Mouse (Mus musculus) liver, embryonic 11.5 days (tissue): ENCODE results near the gene Gucy2g. TPM values are rescaled to one million over a fixed set of nuclear protein-coding genes. Genes with fewer than 3 reads are reported as not detected.
A peak's percentile ranks its signal among the peaks of the same experiment; 100 is the strongest.

Source experiments
- ATAC-seq: fragments of 200-750 bp; cut with Nextera tagmentation; replicated peaks from 2 replicates; pipeline ENCODE4 v1.8.0; 2017; ENCODE audit warnings: moderate number of reproducible peaks, mild to moderate bottlenecking, moderate TSS enrichment, moderate library complexity; ENCODE audit not compliant: low FRiP score
- DNase-seq: peaks from one replicate; pipeline ENCODE4 v3.0.0-alpha.2; 2017; ENCODE audit warnings: low spot score
- H3K27ac ChIP-seq: fragments of 300-500 bp; sonication (generic); 2 replicates; pipeline ENCODE4 v1.5.1; 2014; ENCODE audit warnings: mild to moderate bottlenecking, low read depth, low read length, control low read depth
- H3K27me3 ChIP-seq: fragments of 300-500 bp; sonication (generic); replicated peaks from 2 replicates; pipeline ENCODE4 v1.6.1; 2014; ENCODE audit warnings: low read length, mixed read lengths; ENCODE audit not compliant: control insufficient read depth, insufficient read depth
- H3K36me3 ChIP-seq: fragments of 300-500 bp; sonication (generic); 2 replicates; pipeline ENCODE4 v1.6.1; 2014; ENCODE audit warnings: mild to moderate bottlenecking, low read length, moderate library complexity, mixed read lengths; ENCODE audit not compliant: control insufficient read depth, insufficient read depth
- H3K4me1 ChIP-seq: fragments of 300-500 bp; sonication (generic); replicated peaks from 2 replicates; pipeline ENCODE4 v1.6.1; 2014; ENCODE audit warnings: low read length, mixed read lengths; ENCODE audit not compliant: control insufficient read depth, insufficient read depth
- H3K4me2 ChIP-seq: fragments of 300-500 bp; sonication (generic); 2 replicates; pipeline ENCODE4 v1.6.1; 2014; ENCODE audit warnings: mild to moderate bottlenecking, control low read depth, moderate library complexity
- H3K4me3 ChIP-seq: fragments of 300-500 bp; sonication (generic); 2 replicates; pipeline ENCODE4 v1.5.1; 2014; ENCODE audit warnings: low read depth, low read length, control low read depth
- H3K9ac ChIP-seq: fragments of 300-500 bp; sonication (generic); 2 replicates; pipeline ENCODE4 v1.6.1; 2014; ENCODE audit warnings: low read depth, low read length, control low read depth
- H3K9me3 ChIP-seq: fragments of 300-500 bp; sonication (generic); 2 replicates; pipeline ENCODE4 v1.6.1; 2016; ENCODE audit warnings: low read length, inconsistent platforms, mixed read lengths; ENCODE audit not compliant: control insufficient read depth
- WGBS: fragments of 180-500 bp; shearing (Covaris S2); extraction: QIAGEN DNeasy Blood & Tissue Kit; methylation state at CpG from one replicate; pipeline ENCODE4 v1.1.7; 2014; 5-methylcytosine and 5-hydroxymethylcytosine counted together
- polyA plus RNA-seq: library from polyadenylated mRNA; unstranded; fragments of >200 nt; fragmentation: Nextera tagmentation; extraction: Ambion mirVana; gene quantifications from 2 replicates; pipeline ENCODE4 v1.2.1, GENCODE M21; 2014

Gene Gucy2g
- polyA plus RNA-seq, 1 experiment from 2014 or later = 0.04 TPM

DNA sequence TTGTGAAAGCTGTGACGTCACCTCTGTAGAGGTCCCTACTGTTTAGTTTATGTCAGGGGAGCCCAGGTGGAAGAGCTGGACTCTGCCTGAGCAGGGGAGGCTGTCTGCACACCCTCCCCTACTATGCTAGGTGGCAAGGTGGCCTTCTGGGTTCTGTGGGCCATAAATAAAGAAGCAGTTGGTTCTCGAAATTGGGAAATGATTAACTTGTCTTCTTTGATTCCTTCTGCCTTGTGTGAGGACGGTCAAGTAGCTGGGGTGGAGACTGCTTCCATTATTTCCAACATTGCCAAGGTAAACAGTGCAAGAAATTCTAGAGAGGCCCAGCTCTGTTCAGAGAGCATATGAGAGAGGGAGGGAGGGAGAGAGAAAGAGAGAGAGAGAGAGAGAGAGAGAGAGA lies 27.1 kb upstream of the Gucy2g start:
- ATAC-seq (no peak), DNase-seq (no peak)
- Histone ChIP-seq H3K4me2 (no peak overlapping the region), H3K36me3 (peaks cover 7% of the 10 kb centered on the region; the same call in 1 of the 2 replicates), H3K9me3 (no peaks in the 10 kb centered on the region), H3K27me3 (no peaks in the 10 kb centered on the region), H3K27ac (no peak overlapping the region), H3K9ac (no peak overlapping the region), H3K4me3 (no peak overlapping the region), H3K4me1 (peaks cover 23% of the 10 kb centered on the region)
- 73% methylated on average over 3 of the region's 3 CpGs for WGBS

DNA sequence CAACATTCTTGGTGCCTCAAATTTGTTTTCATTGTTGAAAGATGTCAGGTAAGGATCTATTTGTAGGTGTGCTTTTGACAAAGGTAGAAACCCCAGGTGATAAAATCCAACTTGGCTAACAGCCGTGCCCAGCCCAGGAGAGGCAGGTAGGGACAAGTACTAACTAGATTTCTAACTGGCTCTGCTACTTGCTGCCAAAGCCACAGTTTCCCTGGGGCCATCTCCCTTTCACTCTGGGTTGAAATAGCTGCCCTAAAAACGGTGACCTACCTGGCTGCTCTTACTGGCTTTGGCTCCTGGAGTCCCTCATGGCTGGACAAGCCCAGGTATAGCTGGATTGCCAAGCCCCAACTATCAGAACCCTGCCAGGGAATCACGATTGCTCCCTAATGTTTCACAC lies 25.8 kb upstream of the Gucy2g start:
- Histone ChIP-seq H3K4me3 (no peak overlapping the region), H3K9me3 (no peaks in the 10 kb centered on the region), H3K4me1 (peaks cover 16% of the 10 kb centered on the region; the same call in 1 of the 2 replicates), H3K36me3 (peaks cover 7% of the 10 kb centered on the region; the same call in 1 of the 2 replicates), H3K4me2 (no peak overlapping the region), H3K27me3 (no peaks in the 10 kb centered on the region), H3K9ac (no peak overlapping the region), H3K27ac (no peak overlapping the region)
- 87% methylated on average over 3 of the region's 3 CpGs for WGBS
- ATAC-seq (no peak), DNase-seq (no peak)

DNA sequence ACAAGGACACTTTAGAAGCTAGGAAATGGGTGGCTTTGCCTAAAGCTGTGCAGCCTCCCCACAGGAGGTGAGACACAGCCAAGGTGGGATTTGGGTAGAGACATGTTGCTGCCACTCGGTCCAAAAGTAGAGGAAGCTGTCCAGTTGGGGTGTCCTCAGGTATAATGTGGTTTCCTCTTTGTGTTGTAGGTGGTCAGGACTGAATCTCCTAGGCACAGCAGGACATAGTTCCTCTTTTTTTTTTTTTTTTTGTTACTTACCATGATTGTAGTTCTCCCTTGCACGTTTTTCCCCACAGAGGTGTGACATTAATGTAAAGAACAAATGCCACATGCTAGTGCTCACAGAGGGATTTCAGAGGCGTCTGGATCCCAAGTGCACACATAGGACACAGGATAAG lies 24.2 kb upstream of the Gucy2g start:
- ATAC-seq (no peak), DNase-seq (no peak)
- Histone ChIP-seq H3K4me1 (peaks cover 7% of the 10 kb centered on the region), H3K4me2 (no peak overlapping the region), H3K9ac (no peak overlapping the region), H3K27me3 (no peaks in the 10 kb centered on the region), H3K36me3 (no peaks in the 10 kb centered on the region; the same call in 1 of the 2 replicates), H3K4me3 (no peak overlapping the region), H3K9me3 (no peaks in the 10 kb centered on the region), H3K27ac (no peak overlapping the region)
- WGBS = 54% methylated on average over 3 of the region's 3 CpGs

DNA sequence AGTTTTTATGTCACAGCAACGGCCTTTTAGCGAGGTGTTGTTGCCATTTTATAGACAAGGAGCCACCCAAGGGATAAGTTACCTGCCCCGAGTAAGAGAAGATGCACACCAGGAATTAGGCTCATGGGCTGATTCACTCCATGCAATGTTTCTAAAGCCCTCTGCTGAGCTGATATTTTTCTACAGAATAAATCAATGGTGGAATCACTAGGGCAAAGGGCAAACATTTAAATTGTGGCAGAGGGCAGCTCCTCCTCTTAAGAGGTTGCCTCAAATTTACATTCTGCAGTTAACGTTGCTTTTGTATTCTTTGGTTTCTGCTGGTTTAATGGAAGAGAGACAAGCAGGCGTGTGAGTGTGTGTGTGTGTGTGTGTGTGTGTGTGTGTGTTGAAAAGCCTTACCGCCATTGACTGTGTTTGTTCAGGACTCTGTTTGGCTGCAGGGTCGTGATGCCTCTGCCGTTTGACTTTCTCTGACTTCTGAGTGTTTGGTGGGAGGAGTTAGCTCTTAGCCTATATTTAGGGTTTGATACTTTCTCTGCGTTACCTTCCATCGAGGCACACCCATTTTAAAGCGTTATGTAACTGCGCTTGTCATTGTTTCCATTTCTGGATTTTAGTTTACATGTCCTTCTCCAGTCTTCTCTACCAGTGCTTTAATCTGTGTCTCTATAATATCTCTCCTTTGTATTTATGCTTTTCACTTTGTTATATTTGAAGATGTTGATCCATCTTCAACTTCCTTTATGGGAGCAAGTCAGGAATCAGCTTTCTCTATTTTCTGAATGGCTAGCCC lies 19.6 kb upstream of the Gucy2g start:
- Histone ChIP-seq H3K9ac (no peak overlapping the region), H3K27me3 (no peaks in the 10 kb centered on the region), H3K4me2 (peak overlapping the region; percentile 40), H3K36me3 (no peaks in the 10 kb centered on the region), H3K4me1 (peaks cover 42% of the 10 kb centered on the region), H3K9me3 (no peaks in the 10 kb centered on the region), H3K27ac (0 out of 2 replicates have a peak overlapping the region, but pooled peaks have one; percentile 30), H3K4me3 (no peak overlapping the region)
- no peak for DNase-seq
- ATAC-seq = no peak
- 64% methylated on average over 12 of the region's 12 CpGs for WGBS

DNA sequence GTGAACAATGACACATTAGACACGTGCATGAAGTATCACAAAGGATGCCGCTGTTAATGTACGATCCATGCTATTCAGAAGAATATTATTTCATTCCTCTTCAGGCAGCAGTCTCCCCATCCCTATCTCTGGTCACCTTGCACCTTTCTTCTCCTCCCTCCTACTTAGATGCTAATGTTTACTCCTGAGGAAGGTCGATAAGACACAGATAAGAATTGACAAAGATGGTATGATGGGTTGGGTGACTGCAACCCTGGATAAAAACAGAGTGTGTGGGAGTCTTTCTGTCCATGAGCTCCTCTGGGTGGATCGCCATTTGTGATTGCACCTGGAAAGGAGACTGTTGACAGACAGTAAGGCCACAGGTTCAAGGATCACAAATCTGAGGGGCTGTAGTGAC lies 17.5 kb upstream of the Gucy2g start:
- H3K9ac ChIP-seq = no peak overlapping the region
- no peak for ATAC-seq
- H3K4me3 ChIP-seq = no peak overlapping the region
- peaks cover 48% of the 10 kb centered on the region for H3K4me1 ChIP-seq
- DNase-seq = no peak
- 73% methylated on average over 5 of the region's 5 CpGs for WGBS
- no peaks in the 10 kb centered on the region for H3K36me3 ChIP-seq
- no peaks in the 10 kb centered on the region for H3K9me3 ChIP-seq
- H3K4me2 ChIP-seq = peak overlapping the region; percentile 15; the same call in 1 of the 2 replicates
- H3K27me3 ChIP-seq = no peaks in the 10 kb centered on the region
- H3K27ac ChIP-seq = no peak overlapping the region

DNA sequence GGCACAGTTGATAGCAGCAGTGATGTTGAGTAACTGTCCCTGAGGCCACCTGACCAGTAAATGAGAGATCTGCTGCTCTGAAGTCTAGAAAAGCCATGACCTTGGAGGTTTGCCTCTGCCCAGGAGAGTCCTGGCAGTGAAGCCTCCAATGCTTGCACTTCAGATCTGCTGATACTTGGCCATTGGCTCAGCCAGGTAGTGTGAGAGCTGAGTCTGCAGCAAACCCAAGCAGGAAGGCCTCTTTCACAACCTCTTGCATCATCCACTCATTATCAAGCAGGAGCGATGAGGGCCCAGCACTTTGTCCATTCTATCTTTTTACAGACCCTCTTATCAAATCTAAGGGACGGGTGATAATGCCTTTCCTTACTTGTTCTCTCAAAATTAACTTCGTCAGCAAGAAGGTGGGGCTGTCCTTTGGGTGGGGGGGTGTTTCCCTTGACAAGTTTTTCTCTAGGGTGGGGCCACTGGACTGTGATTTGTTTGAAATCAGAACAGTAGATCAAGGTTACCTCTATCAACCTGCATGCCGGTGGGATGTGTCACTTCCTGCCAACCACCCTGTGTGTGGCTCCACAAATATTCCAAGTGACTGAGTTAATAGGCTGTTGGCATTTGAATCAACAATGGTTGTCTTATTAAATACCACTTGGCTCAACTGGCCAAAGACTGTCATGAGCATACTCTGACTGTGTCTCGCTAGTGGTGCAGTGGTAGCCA lies 16.8 kb upstream of the Gucy2g start:
- H3K4me1 ChIP-seq = peaks cover 48% of the 10 kb centered on the region
- WGBS = 53% methylated on average over 5 of the region's 5 CpGs
- DNase-seq (no peak), ATAC-seq (no peak)
- H3K27me3 ChIP-seq = no peaks in the 10 kb centered on the region
- H3K9me3 ChIP-seq = no peaks in the 10 kb centered on the region
- no peak overlapping the region for H3K4me3 ChIP-seq
- H3K36me3 ChIP-seq = no peaks in the 10 kb centered on the region
- H3K27ac ChIP-seq = peak overlapping the region; percentile 44
- 0 out of 2 replicates have a peak overlapping the region, but pooled peaks have one; percentile 5 for H3K4me2 ChIP-seq
- no peak overlapping the region for H3K9ac ChIP-seq

DNA sequence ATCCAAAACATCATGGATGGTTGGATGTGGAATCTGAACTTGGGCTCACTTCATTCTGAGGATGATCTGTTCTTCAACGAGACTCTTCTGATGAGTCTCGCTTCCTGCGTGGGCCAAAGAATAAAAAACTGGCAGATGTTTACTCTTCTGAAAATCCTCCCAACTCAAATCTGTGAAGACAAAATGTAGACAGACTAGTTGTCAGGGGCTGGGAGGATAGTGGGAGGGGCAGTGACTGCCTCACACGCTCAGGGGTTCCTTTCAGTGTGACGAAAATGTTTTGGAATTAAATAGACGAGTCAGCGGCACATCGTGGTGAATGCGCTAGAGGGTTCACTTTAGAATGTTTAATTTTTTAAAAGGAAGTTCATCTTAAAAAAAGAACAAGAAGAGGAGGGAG lies 15.1 kb upstream of the Gucy2g start:
- no peak for ATAC-seq
- Histone ChIP-seq H3K4me2 (peak overlapping the region; percentile 8; the same call in 1 of the 2 replicates), H3K9ac (no peak overlapping the region)

DNA sequence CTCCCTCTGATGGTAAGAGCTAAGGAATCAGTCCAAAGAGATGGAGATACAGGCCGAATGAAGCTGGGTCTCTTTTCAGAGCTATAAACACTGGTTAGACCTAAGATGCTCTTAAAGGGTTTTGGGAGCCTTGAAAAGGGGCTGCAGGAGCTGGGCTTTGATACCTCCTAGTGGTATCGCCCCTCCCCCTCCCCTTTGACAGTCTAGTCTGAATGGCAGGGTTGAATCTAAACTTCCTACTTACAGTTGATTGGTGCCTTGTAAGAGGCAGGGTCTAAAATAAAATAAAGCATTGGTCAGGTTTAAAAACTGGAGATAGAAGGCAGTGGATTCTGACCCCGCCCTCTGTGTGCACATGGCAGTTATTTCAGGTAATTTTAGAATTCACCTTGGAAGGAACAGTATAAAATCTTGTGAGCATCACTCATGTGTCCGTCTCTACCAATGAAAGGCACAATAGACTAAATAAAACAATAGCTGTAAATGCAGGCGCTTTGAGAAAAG lies 13.5 kb upstream of the Gucy2g start:
- no peaks in the 10 kb centered on the region for H3K27me3 ChIP-seq
- peak overlapping the region; percentile 92 for H3K4me2 ChIP-seq
- peak overlapping the region; percentile 95 for H3K27ac ChIP-seq
- peak overlapping the region; percentile 95 for H3K9ac ChIP-seq
- ATAC-seq (peak; percentile 80), DNase-seq (peak; percentile 68)
- WGBS = 12% methylated on average over 5 of the region's 5 CpGs
- no peaks in the 10 kb centered on the region for H3K36me3 ChIP-seq
- peaks cover 37% of the 10 kb centered on the region for H3K4me1 ChIP-seq
- H3K9me3 ChIP-seq = no peaks in the 10 kb centered on the region
- peak overlapping the region; percentile 81 for H3K4me3 ChIP-seq

More for the DNA sequence above, 15.1 kb upstream of the Gucy2g start:
- H3K27me3 ChIP-seq = no peaks in the 10 kb centered on the region
- H3K36me3 ChIP-seq = no peaks in the 10 kb centered on the region
- H3K9me3 ChIP-seq = no peaks in the 10 kb centered on the region
- 83% methylated on average over 9 of the region's 9 CpGs for WGBS
- DNase-seq = no peak
- no peak overlapping the region for H3K27ac ChIP-seq
- no peak overlapping the region for H3K4me3 ChIP-seq
- H3K4me1 ChIP-seq = peaks cover 48% of the 10 kb centered on the region
